Mouse (Mus musculus) layer of hippocampus, postnatal 25 days (tissue): ENCODE results near the gene Zdhhc14. TPM values are rescaled to one million over a fixed set of nuclear protein-coding genes. Genes with fewer than 3 reads are reported as not detected.

Experiments used
- DNase-seq, 2 experiments: peaks; one replicate each; pipeline ENCODE4 v3.0.0; 2022; ENCODE audit warnings: mixed read lengths in 2 of 2, low spot score in 1 of 2; ENCODE audit errors: extremely low spot score in 1 of 2
- total RNA-seq, 2 experiments: library from RNA; stranded (reverse); gene quantifications; 2 replicates each; pipeline ENCODE4 v1.2.3; 2021

The Zdhhc14 gene
- total RNA-seq, 2 experiments from 2014 or later, result 47.2 to 49.3 TPM

GRCm38 (mm10) chr17:5713141-5713540 is 220.8 kb downstream of the Zdhhc14 start:
- DNase-seq, result no peak

DNA sequence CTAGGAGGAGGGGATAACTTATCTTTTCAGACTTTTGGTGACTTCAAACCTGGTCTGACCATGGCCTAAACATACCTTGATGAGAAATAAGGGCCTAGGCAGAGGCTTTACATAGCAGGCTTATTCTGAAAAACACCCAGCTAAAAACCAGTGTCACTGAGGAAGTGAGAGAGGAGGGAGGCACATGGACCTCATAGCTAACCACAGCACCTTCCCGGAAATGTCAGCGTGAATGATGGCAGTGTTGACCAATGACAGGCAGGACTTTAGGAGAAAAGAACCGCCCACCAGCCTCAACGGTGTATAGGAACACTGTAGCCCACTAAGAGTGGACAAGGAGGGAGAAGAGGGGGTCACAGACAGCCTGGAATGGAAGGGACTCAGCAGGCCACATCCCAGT is 224.6 kb downstream of the Zdhhc14 start:
- DNase-seq, result no peak

DNA sequence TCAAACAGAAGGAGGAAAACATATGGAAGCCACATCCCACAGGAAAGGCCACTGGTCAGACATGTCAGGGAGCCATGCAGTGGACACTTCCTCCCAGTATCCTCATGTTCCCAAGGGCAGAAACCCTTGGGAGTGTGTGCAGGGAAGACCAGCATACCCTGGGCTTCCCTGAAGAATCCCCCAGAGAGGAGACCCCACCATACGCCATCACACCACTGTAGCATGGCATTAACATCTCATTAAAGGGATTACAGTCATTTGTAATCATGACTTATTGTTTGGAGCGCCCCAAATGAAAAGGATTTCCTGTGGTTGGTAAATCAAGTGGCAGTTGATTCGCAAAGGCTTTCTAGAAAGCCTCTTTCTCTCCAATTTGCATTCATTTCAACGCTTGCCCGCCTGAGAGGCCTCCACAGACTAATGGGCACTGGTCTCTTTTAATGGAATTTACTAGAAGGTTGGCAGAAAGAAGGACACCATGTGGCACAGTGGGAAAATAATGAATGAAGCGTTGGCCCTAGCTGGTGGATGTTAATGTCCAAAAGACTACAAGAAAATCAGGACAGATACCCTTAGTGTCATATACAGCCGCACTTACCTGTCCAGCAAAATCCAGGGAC is 226.5 kb downstream of the Zdhhc14 start:
- DNase-seq, result no peak

- no peak for DNase-seq
These were observed 230.4 kb downstream of the Zdhhc14 start for GRCm38 (mm10) chr17:5722802-5723201.

- DNase-seq, result no peak
These were observed 231.3 kb downstream of the Zdhhc14 start for GRCm38 (mm10) chr17:5723601-5724189.

GRCm38 (mm10) chr17:5729587-5730125 is 237.3 kb downstream of the Zdhhc14 start:
- no peak for DNase-seq

DNA sequence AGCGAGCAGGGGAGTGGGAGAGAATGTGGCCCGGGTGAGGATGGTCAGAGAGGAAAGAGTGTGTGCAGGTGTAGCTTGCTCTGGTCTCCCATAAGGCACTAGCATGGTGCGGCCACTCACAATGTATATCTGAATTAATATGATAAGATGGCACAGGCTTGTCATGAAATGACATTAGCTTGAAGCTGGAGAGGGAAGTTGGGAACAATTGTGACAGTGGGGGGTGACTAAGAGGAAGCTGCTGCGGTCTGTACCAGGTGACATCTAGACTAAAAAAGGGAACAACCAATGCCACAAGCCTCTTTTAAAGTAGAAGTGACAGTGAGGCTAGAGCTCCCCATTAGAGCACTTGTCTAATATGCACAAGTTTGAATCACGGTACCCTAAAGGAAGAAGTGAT is 238.2 kb downstream of the Zdhhc14 start:
- DNase-seq, result no peak

DNA sequence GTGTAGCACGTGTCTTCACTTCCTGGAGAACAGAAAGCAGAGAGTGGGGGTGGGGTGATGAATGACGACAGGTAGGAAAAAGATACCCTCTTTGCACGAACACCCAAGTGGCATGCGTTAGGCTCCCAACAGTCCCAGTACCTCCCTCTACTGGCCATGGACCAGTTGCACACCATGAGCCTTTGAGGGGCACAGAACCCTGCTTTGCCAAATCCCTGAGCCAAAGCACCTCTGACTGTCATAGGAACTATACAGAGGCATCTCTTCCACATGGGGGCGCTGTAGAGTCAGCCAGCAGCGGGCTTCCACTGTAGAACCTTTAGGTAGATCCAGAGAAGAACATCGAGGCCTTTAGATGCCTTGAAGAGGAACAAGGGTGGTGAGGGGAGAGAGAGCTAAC is 241.0 kb downstream of the Zdhhc14 start:
- peak in 1 of 2 experiments; percentile 60 for DNase-seq

DNA sequence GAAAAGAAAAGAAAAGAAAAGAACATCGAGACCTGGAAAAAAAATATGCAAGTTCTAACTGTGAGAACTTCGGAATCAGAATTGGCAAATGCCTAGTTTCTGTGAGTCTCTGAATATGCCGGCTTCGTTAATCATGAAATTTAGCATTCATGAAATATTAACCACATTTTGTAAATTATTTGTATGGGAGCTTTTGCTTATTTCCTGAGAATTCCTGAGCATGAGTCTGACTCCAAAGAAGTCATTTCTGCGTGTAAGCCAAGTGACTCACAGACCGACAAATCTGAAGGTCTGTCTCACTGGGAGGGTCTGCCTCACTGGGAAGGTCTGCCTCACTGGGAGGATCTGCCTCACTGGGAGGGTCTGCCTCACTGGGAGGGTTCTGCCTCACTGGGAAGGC is 248.7 kb downstream of the Zdhhc14 start:
- DNase-seq, result no peak

DNA sequence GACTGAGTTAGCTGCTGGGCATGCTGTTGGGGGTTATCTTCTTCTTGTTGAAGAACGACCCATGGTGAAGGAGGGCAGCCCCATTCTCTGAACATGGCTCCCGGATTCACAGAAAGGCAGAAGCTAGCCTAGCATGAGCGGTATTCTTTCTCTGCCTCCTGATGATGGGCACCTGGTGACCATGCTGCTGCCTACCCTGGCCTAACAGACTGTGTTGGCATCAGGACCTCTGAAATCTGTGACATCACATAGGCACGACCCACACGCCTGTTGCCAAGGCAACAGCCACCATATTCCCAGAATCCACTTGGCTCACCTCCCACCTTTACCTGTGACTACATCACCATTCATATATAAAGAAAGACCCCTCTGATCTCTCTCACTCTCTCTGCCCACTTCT is 251.7 kb downstream of the Zdhhc14 start:
- DNase-seq, result no peak

- DNase-seq, result no peak
These were observed 254.0 kb downstream of the Zdhhc14 start for GRCm38 (mm10) chr17:5746378-5746777.

GRCm38 (mm10) chr17:5747539-5748500 is 255.5 kb downstream of the Zdhhc14 start:
- DNase-seq, result no peak

DNA sequence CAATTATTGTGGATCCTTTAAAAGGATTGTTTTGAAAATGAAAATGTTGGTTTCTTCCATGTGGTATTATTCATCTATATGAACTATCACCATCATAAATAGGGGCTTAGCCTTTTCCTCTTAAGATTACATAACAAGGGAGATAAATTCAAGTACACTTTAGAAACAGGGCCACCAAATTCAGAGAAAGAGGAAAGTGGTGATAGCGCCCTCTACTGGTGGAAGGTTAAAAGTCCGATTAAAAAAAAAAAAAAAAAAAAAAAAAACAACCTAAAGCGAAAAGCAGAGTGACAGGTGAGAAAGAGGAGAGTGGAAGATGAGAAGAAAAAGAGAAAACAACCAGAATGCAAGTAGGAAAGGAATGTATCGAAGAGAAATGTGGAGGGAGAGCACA is 256.1 kb downstream of the Zdhhc14 start:
- DNase-seq, result no peak

GRCm38 (mm10) chr17:5750278-5750677 is 257.9 kb downstream of the Zdhhc14 start:
- DNase-seq, result no peak

GRCm38 (mm10) chr17:5751066-5751465 is 258.7 kb downstream of the Zdhhc14 start:
- no peak for DNase-seq

GRCm38 (mm10) chr17:5752322-5752715 is 260.0 kb downstream of the Zdhhc14 start:
- DNase-seq, result no peak

- DNase-seq, result peak; percentile 81 to 92
These were observed 260.6 kb downstream of the Zdhhc14 start for GRCm38 (mm10) chr17:5752716-5753585.

- no peak for DNase-seq
These were observed 263.1 kb downstream of the Zdhhc14 start for GRCm38 (mm10) chr17:5755489-5755888.

DNA sequence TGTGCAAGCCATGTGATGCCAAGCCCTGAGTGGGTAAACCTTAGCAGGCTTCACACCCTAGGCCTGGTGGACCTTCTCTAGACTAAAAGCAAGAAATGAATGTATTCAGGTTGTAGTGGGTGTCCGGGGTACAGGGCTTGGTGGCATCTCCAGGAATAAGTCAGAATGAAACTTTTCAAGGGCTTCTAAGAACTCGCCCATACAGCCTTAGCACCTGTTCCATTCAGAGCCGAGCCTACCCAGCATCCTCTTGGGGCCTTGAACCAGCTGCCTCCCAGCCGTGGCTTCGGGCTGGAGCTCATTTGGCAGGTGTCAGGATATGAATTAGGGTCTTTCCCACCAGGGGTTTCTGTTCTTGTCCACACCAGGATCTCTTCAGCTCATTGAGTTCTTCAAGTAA is 263.7 kb downstream of the Zdhhc14 start:
- no peak for DNase-seq

GRCm38 (mm10) chr17:5756855-5757254 is 264.5 kb downstream of the Zdhhc14 start:
- no peak for DNase-seq
